Mouse (Mus musculus): ENCODE results near the gene Cct8. TPM values are rescaled to one million over a fixed set of nuclear protein-coding genes. Genes with fewer than 3 reads are reported as not detected.

Cct8 gene
- polyA plus RNA-seq (2014; fragmentation: Nextera tagmentation; extraction: Ambion mirVana): 308 and 311 TPM in 2 replicates

- WGBS: under 1% methylated on average over 47 of the region's 48 CpGs
- ATAC-seq (ENCODE audit: insufficient number of reproducible peaks, insufficient read depth, low FRiP score, low read depth): peak; percentile 91
- no peaks in the 10 kb centered on the region for H3K9me3 ChIP-seq (ENCODE audit: control insufficient read depth, low read length)
Observed at GRCm38 (mm10) chr16:87495716-87496447, at the start of gene Cct8. Cct8 (minus strand) TSS chr16:87495873.

DNA sequence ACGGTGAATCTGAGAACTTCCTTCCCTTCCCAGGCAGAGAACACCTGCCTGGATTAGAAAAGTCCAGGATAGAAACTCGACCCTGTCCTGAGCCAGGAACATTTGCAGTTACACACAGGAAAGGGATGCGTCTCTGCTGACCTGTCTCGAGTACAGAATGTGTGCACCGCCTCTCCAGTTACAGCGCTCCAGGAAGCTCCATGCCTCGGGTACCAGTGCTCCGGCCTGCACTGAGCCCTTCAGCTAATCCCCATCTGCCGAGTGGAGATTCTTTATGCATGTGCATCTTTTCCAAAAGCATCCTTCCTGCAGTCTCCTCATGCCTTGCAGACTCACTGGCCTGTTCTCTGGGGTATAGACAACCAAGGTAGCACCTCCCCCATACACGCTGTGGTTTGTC, 33.1 kb upstream of the Cct8 start:
- WGBS: 72% methylated on average over 10 of the region's 10 CpGs
- ATAC-seq (ENCODE audit: insufficient number of reproducible peaks, insufficient read depth, low FRiP score, low read depth): no peak
- no peak overlapping the region for H3K9ac ChIP-seq (ENCODE audit: low read length)

More at GRCm38 (mm10) chr16:87495716-87496447, at the start of gene Cct8:
- peaks cover 34% of the 10 kb centered on the region for H3K36me3 ChIP-seq (ENCODE audit: control insufficient read depth, insufficient read depth, low read length)
- peaks cover 7 to 18% of the 10 kb centered on the region in 2 experiments for H3K4me1 ChIP-seq (ENCODE audit: control insufficient read depth in 2 of 2, insufficient read depth in 2 of 2, low read length in 2 of 2)
- peak within 1 kb of the TSS; percentile 75 to 90 for H3K4me3 ChIP-seq (ENCODE audit: control insufficient read depth in 1 of 2, insufficient read depth in 1 of 2, low read depth in 1 of 2, low read length in 2 of 2)
- H3K27ac ChIP-seq (replicated peaks in 1 of 2; ENCODE audit: control insufficient read depth in 1 of 2, insufficient read depth in 1 of 2, low read depth in 2 of 2, low read length in 2 of 2): peak within 1 kb of the TSS; percentile 83 to 90
- H3K27me3 ChIP-seq (ENCODE audit: control insufficient read depth, insufficient read depth, low read length): no peaks in the 10 kb centered on the region
- peak within 1 kb of the TSS; percentile 99 for H3K9ac ChIP-seq (ENCODE audit: low read length)
- H3K4me2 ChIP-seq (ENCODE audit: low read length): peak within 1 kb of the TSS; percentile 93

DNA sequence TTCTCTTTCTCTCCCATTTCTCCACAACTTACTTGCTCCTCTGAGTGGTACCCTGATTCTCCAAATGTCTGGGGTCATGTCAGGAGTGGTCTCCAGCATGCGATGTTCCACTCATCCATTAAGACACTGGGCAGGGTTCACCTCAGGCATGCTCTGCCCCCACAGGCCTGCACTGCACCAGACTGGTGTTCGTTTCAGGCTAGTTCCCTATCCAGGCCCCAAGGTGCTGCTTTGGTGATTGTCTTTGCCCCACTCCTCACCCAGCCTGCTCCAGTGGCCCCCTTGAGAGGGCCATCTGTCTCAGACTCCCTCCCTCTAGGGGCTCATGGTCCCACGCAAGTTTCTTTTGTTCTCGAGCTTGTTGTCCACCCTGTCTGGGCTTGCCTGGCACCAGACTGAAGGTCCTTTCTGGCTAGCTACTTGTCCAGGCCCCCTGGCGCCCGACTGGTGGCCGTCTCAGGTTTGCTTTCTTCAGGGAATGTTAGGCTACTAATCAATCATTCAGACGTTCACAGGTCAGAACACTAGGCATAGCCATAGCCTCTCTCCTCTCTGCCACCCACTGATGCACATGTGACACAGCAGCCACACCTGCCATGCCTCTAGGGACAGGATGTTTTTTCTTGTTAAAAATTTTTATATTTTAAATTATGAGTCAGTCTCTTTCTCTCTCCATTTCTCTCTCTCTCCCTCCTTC, 32.0 kb upstream of the Cct8 start:
- no peak overlapping the region for H3K27ac ChIP-seq (replicated peaks in 1 of 2; ENCODE audit: control insufficient read depth in 1 of 2, insufficient read depth in 1 of 2, low read depth in 2 of 2, low read length in 2 of 2)
- H3K9me3 ChIP-seq (ENCODE audit: control insufficient read depth, low read length): no peaks in the 10 kb centered on the region
- no peak overlapping the region for H3K4me2 ChIP-seq (ENCODE audit: low read length)
- no peak overlapping the region for H3K9ac ChIP-seq (ENCODE audit: low read length)
- no peaks in the 10 kb centered on the region for H3K36me3 ChIP-seq (ENCODE audit: control insufficient read depth, insufficient read depth, low read length)
- no peak for ATAC-seq (ENCODE audit: insufficient number of reproducible peaks, insufficient read depth, low FRiP score, low read depth)
- H3K27me3 ChIP-seq (ENCODE audit: control insufficient read depth, insufficient read depth, low read length): peaks cover 4% of the 10 kb centered on the region; the same call in 1 of the 2 replicates
- peaks cover 2 to 6% of the 10 kb centered on the region in 2 experiments; a peak in 2 of 4 replicates for H3K4me1 ChIP-seq (ENCODE audit: control insufficient read depth in 2 of 2, insufficient read depth in 2 of 2, low read length in 2 of 2)
- no peak overlapping the region for H3K4me3 ChIP-seq (ENCODE audit: control insufficient read depth in 1 of 2, insufficient read depth in 1 of 2, low read depth in 1 of 2, low read length in 2 of 2)
- WGBS: 57% methylated on average over 8 of the region's 8 CpGs

More for the DNA sequence above, 33.1 kb upstream of the Cct8 start:
- Histone ChIP-seq H3K36me3 (ENCODE audit: control insufficient read depth, insufficient read depth, low read length) (no peaks in the 10 kb centered on the region), H3K4me1 (ENCODE audit: control insufficient read depth in 2 of 2, insufficient read depth in 2 of 2, low read length in 2 of 2) (peaks cover 2 to 4% of the 10 kb centered on the region in 2 experiments; a peak in 2 of 4 replicates), H3K27ac (replicated peaks in 1 of 2; ENCODE audit: control insufficient read depth in 1 of 2, insufficient read depth in 1 of 2, low read depth in 2 of 2, low read length in 2 of 2) (no peak overlapping the region), H3K27me3 (ENCODE audit: control insufficient read depth, insufficient read depth, low read length) (peaks cover 4% of the 10 kb centered on the region; the same call in 1 of the 2 replicates), H3K4me3 (ENCODE audit: control insufficient read depth in 1 of 2, insufficient read depth in 1 of 2, low read depth in 1 of 2, low read length in 2 of 2) (no peak overlapping the region), H3K9me3 (ENCODE audit: control insufficient read depth, low read length) (no peaks in the 10 kb centered on the region), H3K4me2 (ENCODE audit: low read length) (no peak overlapping the region)

DNA sequence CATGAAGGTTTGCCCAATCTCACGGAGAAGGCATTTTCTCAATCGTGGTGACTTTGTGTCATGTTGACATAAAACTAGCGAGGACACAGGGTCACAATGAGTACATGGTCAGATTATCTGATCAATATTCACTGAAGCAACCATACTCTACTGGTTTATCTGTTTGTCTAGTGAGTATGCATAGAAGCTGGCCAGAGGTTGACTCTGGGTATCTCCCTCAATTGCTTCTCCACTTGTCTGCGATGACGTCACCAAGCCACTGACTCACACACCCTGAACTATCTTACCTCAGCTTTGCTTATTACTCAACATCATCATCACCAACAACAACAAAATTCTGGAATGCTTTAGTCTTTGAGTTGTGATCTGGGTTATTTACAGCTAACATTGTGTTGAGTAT, 28.6 kb upstream of the Cct8 start:
- no peak overlapping the region for H3K4me2 ChIP-seq (ENCODE audit: low read length)
- no peak overlapping the region for H3K9ac ChIP-seq (ENCODE audit: low read length)
- no peaks in the 10 kb centered on the region for H3K9me3 ChIP-seq (ENCODE audit: control insufficient read depth, low read length)
- 79% methylated on average over 5 of the region's 5 CpGs for WGBS
- H3K27me3 ChIP-seq (ENCODE audit: control insufficient read depth, insufficient read depth, low read length): peaks cover 4% of the 10 kb centered on the region; the same call in 1 of the 2 replicates
- H3K36me3 ChIP-seq (ENCODE audit: control insufficient read depth, insufficient read depth, low read length): no peaks in the 10 kb centered on the region
- no peak overlapping the region for H3K4me3 ChIP-seq (ENCODE audit: control insufficient read depth in 1 of 2, insufficient read depth in 1 of 2, low read depth in 1 of 2, low read length in 2 of 2)
- ATAC-seq (ENCODE audit: insufficient number of reproducible peaks, insufficient read depth, low FRiP score, low read depth): no peak
- H3K27ac ChIP-seq (replicated peaks in 1 of 2; ENCODE audit: control insufficient read depth in 1 of 2, insufficient read depth in 1 of 2, low read depth in 2 of 2, low read length in 2 of 2): no peak overlapping the region
- H3K4me1 ChIP-seq (ENCODE audit: control insufficient read depth in 2 of 2, insufficient read depth in 2 of 2, low read length in 2 of 2): peaks cover 2 to 6% of the 10 kb centered on the region in 2 experiments; a peak in 2 of 4 replicates

DNA sequence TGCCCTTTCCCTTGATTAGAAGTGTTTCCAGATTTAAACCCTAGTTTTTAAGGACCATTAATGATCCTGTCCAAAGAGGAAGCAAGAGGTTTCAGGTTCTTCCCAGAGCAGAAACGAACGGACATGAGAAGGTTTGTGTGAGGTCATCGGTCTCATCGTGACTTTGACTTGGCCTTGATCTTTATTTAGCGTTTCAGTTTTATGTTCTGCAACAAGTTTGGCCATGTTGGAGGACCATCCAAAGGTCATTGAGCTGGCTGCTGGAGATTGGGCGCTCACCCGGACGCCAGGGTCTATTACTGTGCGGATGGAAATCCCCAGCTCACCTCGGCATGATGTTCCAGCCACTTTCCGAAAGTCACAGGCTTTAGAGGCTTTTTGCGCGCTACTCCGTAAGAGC, 16.7 kb upstream of the Cct8 start:
- ATAC-seq (ENCODE audit: insufficient number of reproducible peaks, insufficient read depth, low FRiP score, low read depth): no peak
- Histone ChIP-seq H3K4me2 (ENCODE audit: low read length) (no peak overlapping the region), H3K9ac (ENCODE audit: low read length) (no peak overlapping the region), H3K4me1 (ENCODE audit: control insufficient read depth in 2 of 2, insufficient read depth in 2 of 2, low read length in 2 of 2) (0 out of 4 replicates have a peak, but pooled peaks cover 0 to 3% of the 10 kb centered on the region in 2 experiments), H3K36me3 (ENCODE audit: control insufficient read depth, insufficient read depth, low read length) (no peaks in the 10 kb centered on the region), H3K27me3 (ENCODE audit: control insufficient read depth, insufficient read depth, low read length) (no peaks in the 10 kb centered on the region), H3K9me3 (ENCODE audit: control insufficient read depth, low read length) (no peaks in the 10 kb centered on the region), H3K27ac (replicated peaks in 1 of 2; ENCODE audit: control insufficient read depth in 1 of 2, insufficient read depth in 1 of 2, low read depth in 2 of 2, low read length in 2 of 2) (no peak overlapping the region), H3K4me3 (ENCODE audit: control insufficient read depth in 1 of 2, insufficient read depth in 1 of 2, low read depth in 1 of 2, low read length in 2 of 2) (no peak overlapping the region)
- 85% methylated on average over 14 of the region's 14 CpGs for WGBS

DNA sequence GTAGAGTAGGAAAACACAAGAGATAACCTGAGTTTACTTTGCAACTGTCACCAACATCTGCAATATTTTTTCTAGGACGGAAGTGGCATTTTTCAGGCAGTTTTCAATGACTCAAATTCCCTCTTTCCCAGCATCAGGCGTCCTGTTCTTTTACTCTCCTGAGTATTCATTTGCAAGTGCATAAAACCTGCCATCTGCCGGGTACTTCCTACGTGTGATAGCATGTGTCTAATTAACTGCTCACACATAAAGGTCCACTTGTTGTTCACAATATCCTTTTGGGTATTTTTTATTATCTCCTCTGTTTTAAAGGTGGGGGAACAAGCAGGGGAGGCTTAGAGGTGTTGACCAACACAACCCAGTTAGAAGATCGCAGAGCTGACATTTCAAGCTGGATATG, 16.0 kb upstream of the Cct8 start:
- no peak for ATAC-seq (ENCODE audit: insufficient number of reproducible peaks, insufficient read depth, low FRiP score, low read depth)
- no peak overlapping the region for H3K9ac ChIP-seq (ENCODE audit: low read length)

DNA sequence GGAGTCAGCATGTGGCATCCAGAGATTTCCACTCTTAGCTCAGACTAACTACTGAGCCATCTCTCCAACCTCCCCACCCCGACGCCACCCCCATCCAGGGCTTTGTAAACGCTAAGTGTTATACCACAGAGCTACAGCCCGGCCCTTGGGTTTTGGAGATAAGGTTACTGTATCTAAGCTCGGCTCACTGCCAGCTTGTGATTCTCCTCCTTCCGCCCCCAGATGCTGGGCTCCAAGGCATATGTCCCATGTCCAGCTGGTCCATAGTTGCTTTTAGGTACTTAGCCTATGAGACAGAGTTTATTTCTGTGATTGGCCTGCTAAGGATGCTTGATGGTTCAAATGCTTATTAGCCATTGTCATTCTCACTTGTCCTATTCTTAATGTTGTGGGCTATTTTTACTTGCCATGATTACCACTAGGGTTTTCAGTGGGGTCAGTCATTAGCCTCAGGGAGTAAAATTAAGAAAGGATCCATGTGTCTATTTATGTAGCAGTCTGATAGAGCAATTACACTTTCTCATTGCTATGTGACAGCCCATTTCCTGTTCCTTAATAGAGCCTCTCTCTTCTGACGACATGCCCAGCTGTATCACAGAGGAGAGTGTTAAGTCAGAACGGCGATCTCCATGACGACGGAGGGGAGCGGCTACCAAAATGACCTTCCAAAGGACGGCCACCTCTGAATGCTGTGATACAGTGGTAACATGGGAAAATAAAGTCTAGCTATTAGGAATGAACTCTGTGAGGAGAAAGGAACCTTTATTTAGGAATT, 5.8 kb upstream of the Cct8 start:
- H3K27ac ChIP-seq (replicated peaks in 1 of 2; ENCODE audit: control insufficient read depth in 1 of 2, insufficient read depth in 1 of 2, low read depth in 2 of 2, low read length in 2 of 2): peak overlapping the region; percentile 72 to 83
- peak overlapping the region; percentile 43 for H3K4me2 ChIP-seq (ENCODE audit: low read length)

More for the DNA sequence above, 16.0 kb upstream of the Cct8 start:
- no peaks in the 10 kb centered on the region for H3K4me1 ChIP-seq (ENCODE audit: control insufficient read depth in 2 of 2, insufficient read depth in 2 of 2, low read length in 2 of 2)
- no peak overlapping the region for H3K27ac ChIP-seq (replicated peaks in 1 of 2; ENCODE audit: control insufficient read depth in 1 of 2, insufficient read depth in 1 of 2, low read depth in 2 of 2, low read length in 2 of 2)
- H3K36me3 ChIP-seq (ENCODE audit: control insufficient read depth, insufficient read depth, low read length): no peaks in the 10 kb centered on the region
- no peaks in the 10 kb centered on the region for H3K27me3 ChIP-seq (ENCODE audit: control insufficient read depth, insufficient read depth, low read length)
- no peak overlapping the region for H3K4me3 ChIP-seq (ENCODE audit: control insufficient read depth in 1 of 2, insufficient read depth in 1 of 2, low read depth in 1 of 2, low read length in 2 of 2)
- H3K9me3 ChIP-seq (ENCODE audit: control insufficient read depth, low read length): no peaks in the 10 kb centered on the region
- H3K4me2 ChIP-seq (ENCODE audit: low read length): no peak overlapping the region
- 70% methylated on average over 5 of the region's 5 CpGs for WGBS

More for the DNA sequence above, 5.8 kb upstream of the Cct8 start:
- Histone ChIP-seq H3K9ac (ENCODE audit: low read length) (no peak overlapping the region), H3K9me3 (ENCODE audit: control insufficient read depth, low read length) (no peaks in the 10 kb centered on the region), H3K4me3 (ENCODE audit: control insufficient read depth in 1 of 2, insufficient read depth in 1 of 2, low read depth in 1 of 2, low read length in 2 of 2) (no peak overlapping the region), H3K27me3 (ENCODE audit: control insufficient read depth, insufficient read depth, low read length) (no peaks in the 10 kb centered on the region), H3K4me1 (ENCODE audit: control insufficient read depth in 2 of 2, insufficient read depth in 2 of 2, low read length in 2 of 2) (peaks cover 14 to 17% of the 10 kb centered on the region in 2 experiments), H3K36me3 (ENCODE audit: control insufficient read depth, insufficient read depth, low read length) (no peaks in the 10 kb centered on the region)
- ATAC-seq (ENCODE audit: insufficient number of reproducible peaks, insufficient read depth, low FRiP score, low read depth): peak; percentile 71
- 3% methylated on average over 13 of the region's 13 CpGs for WGBS
